Mouse (Mus musculus): ENCODE data around the gene Shroom4. TPM values are rescaled to one million over a fixed set of nuclear protein-coding genes. Genes with fewer than 3 reads are reported as not detected.

Shroom4 gene
- polyA plus RNA-seq, 1 experiment from 2014 or later, result 5.3 TPM

DNA sequence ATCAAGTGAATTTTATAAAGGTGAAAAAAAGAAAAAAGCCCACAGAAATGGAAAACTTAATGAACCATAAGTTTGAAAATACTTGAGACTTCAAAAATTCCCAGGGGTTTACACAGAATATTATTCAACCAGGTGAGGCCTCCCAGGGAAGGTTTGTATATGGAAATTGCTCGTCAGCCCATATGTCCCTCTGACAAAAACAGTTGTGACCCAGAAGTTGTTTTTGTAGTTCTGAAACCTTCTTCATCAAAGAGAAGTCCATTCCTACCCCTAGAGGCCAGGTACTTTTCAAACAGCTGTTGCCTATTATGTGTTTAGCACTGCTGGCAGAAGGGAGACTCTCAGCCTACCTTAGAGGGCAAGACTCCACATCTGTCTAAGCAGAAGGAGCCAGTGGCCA is 165.4 kb downstream of the Shroom4 start:
- no peak for ATAC-seq (ENCODE audit: insufficient number of reproducible peaks, insufficient read depth, low FRiP score, low read depth)
- WGBS, result 87% methylated on average over 1 of the region's 1 CpGs
- Histone ChIP-seq H3K4me2 (ENCODE audit: low read length) (no peak overlapping the region), H3K4me3 (ENCODE audit: control insufficient read depth in 1 of 2, insufficient read depth in 1 of 2, low read depth in 1 of 2, low read length in 2 of 2) (no peak overlapping the region), H3K9me3 (ENCODE audit: control insufficient read depth, low read length) (no peaks in the 10 kb centered on the region), H3K36me3 (ENCODE audit: control insufficient read depth, insufficient read depth, low read length) (no peaks in the 10 kb centered on the region), H3K27ac (replicated peaks in 1 of 2; ENCODE audit: control insufficient read depth in 1 of 2, insufficient read depth in 1 of 2, low read depth in 2 of 2, low read length in 2 of 2) (no peak overlapping the region), H3K4me1 (ENCODE audit: control insufficient read depth in 2 of 2, insufficient read depth in 2 of 2, low read length in 2 of 2) (no peaks in the 10 kb centered on the region), H3K9ac (ENCODE audit: low read length) (no peak overlapping the region), H3K27me3 (ENCODE audit: control insufficient read depth, insufficient read depth, low read length) (no peaks in the 10 kb centered on the region)

DNA sequence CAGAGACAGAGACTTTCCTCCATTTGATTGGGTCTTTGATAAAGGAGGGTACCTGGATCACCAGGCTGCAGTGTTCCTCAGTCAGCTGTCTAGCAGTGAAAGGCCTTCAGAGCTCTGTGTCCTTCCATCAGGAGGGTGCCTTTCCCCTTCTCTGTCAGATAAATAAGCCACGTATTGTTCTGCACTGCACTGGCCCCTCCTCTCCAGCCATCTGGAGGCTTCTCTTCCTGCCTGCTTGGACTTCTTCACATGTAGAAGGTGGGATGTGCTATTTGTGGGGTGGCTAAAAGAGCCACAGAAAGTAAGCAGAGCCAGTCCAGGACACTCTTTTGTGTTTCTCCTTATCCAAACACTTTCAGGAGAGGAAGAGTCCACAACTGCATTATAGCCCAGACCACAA is 174.9 kb downstream of the Shroom4 start:
- 22% methylated on average over 1 of the region's 1 CpGs for WGBS
- Histone ChIP-seq H3K36me3 (ENCODE audit: control insufficient read depth, insufficient read depth, low read length) (no peaks in the 10 kb centered on the region), H3K27ac (replicated peaks in 1 of 2; ENCODE audit: control insufficient read depth in 1 of 2, insufficient read depth in 1 of 2, low read depth in 2 of 2, low read length in 2 of 2) (0 out of 4 replicates have a peak overlapping the region, but pooled peaks of 1 of the 2 experiments have one; percentile 33), H3K9me3 (ENCODE audit: control insufficient read depth, low read length) (no peaks in the 10 kb centered on the region), H3K4me3 (ENCODE audit: control insufficient read depth in 1 of 2, insufficient read depth in 1 of 2, low read depth in 1 of 2, low read length in 2 of 2) (no peak overlapping the region), H3K27me3 (ENCODE audit: control insufficient read depth, insufficient read depth, low read length) (no peaks in the 10 kb centered on the region), H3K9ac (ENCODE audit: low read length) (no peak overlapping the region), H3K4me1 (ENCODE audit: control insufficient read depth in 2 of 2, insufficient read depth in 2 of 2, low read length in 2 of 2) (no peaks in the 10 kb centered on the region), H3K4me2 (ENCODE audit: low read length) (no peak overlapping the region)
- no peak for ATAC-seq (ENCODE audit: insufficient number of reproducible peaks, insufficient read depth, low FRiP score, low read depth)

GRCm38 (mm10) chrX:6577001-6577400 is 177.3 kb downstream of the Shroom4 start:
- ATAC-seq (ENCODE audit: insufficient number of reproducible peaks, insufficient read depth, low FRiP score, low read depth), result 0 out of 2 replicates have a peak, but pooled peaks have one; percentile 35
- H3K9ac ChIP-seq (ENCODE audit: low read length), result no peak overlapping the region
- WGBS, result 39% methylated on average over 7 of the region's 7 CpGs
- no peaks in the 10 kb centered on the region for H3K27me3 ChIP-seq (ENCODE audit: control insufficient read depth, insufficient read depth, low read length)
- no peaks in the 10 kb centered on the region for H3K9me3 ChIP-seq (ENCODE audit: control insufficient read depth, low read length)
- H3K27ac ChIP-seq (replicated peaks in 1 of 2; ENCODE audit: control insufficient read depth in 1 of 2, insufficient read depth in 1 of 2, low read depth in 2 of 2, low read length in 2 of 2), result no peak overlapping the region
- H3K4me2 ChIP-seq (ENCODE audit: low read length), result peak overlapping the region; percentile 11; the same call in 1 of the 2 replicates
- H3K4me3 ChIP-seq (ENCODE audit: control insufficient read depth in 1 of 2, insufficient read depth in 1 of 2, low read depth in 1 of 2, low read length in 2 of 2), result peak overlapping the region; percentile 13 to 17; a peak in 3 of 4 replicates
- no peaks in the 10 kb centered on the region for H3K4me1 ChIP-seq (ENCODE audit: control insufficient read depth in 2 of 2, insufficient read depth in 2 of 2, low read length in 2 of 2)
- H3K36me3 ChIP-seq (ENCODE audit: control insufficient read depth, insufficient read depth, low read length), result no peaks in the 10 kb centered on the region

GRCm38 (mm10) chrX:6580671-6581070 is 181.0 kb downstream of the Shroom4 start:
- H3K27ac ChIP-seq (replicated peaks in 1 of 2; ENCODE audit: control insufficient read depth in 1 of 2, insufficient read depth in 1 of 2, low read depth in 2 of 2, low read length in 2 of 2), result peak overlapping the region; percentile 19 to 39; a peak in 1 of 4 replicates
- no peak overlapping the region for H3K4me2 ChIP-seq (ENCODE audit: low read length)
- WGBS, result 60% methylated on average over 6 of the region's 6 CpGs
- H3K36me3 ChIP-seq (ENCODE audit: control insufficient read depth, insufficient read depth, low read length), result no peaks in the 10 kb centered on the region
- no peak for ATAC-seq (ENCODE audit: insufficient number of reproducible peaks, insufficient read depth, low FRiP score, low read depth)
- H3K9me3 ChIP-seq (ENCODE audit: control insufficient read depth, low read length), result no peaks in the 10 kb centered on the region
- H3K4me3 ChIP-seq (ENCODE audit: control insufficient read depth in 1 of 2, insufficient read depth in 1 of 2, low read depth in 1 of 2, low read length in 2 of 2), result no peak overlapping the region
- no peaks in the 10 kb centered on the region for H3K4me1 ChIP-seq (ENCODE audit: control insufficient read depth in 2 of 2, insufficient read depth in 2 of 2, low read length in 2 of 2)
- H3K9ac ChIP-seq (ENCODE audit: low read length), result no peak overlapping the region
- no peaks in the 10 kb centered on the region for H3K27me3 ChIP-seq (ENCODE audit: control insufficient read depth, insufficient read depth, low read length)

DNA sequence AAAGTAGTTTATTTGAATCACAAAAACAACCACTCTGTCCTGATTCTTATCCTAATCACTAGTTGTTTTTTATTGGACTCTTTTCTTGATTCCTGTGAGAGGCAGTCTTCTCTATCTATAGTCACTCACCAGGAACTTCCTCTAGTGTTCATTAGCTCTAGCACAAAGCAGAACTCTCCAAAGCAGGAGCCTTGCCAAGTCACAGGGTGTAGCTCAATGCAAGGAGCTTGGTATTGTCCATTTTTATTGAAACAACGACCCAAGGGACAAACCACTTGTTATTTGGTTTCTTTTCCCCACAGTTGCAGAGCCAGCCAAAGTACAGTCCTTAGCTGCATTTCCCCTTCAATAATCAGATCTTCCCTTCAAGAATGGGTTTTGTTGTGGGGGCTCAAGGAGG is 181.5 kb downstream of the Shroom4 start:
- no peak for ATAC-seq (ENCODE audit: insufficient number of reproducible peaks, insufficient read depth, low FRiP score, low read depth)
- no peaks in the 10 kb centered on the region for H3K4me1 ChIP-seq (ENCODE audit: control insufficient read depth in 2 of 2, insufficient read depth in 2 of 2, low read length in 2 of 2)
- H3K27me3 ChIP-seq (ENCODE audit: control insufficient read depth, insufficient read depth, low read length), result no peaks in the 10 kb centered on the region
- WGBS, result 63% methylated on average over 1 of the region's 1 CpGs
- no peaks in the 10 kb centered on the region for H3K36me3 ChIP-seq (ENCODE audit: control insufficient read depth, insufficient read depth, low read length)
- H3K9me3 ChIP-seq (ENCODE audit: control insufficient read depth, low read length), result no peaks in the 10 kb centered on the region
- H3K9ac ChIP-seq (ENCODE audit: low read length), result no peak overlapping the region
- no peak overlapping the region for H3K4me3 ChIP-seq (ENCODE audit: control insufficient read depth in 1 of 2, insufficient read depth in 1 of 2, low read depth in 1 of 2, low read length in 2 of 2)
- H3K27ac ChIP-seq (replicated peaks in 1 of 2; ENCODE audit: control insufficient read depth in 1 of 2, insufficient read depth in 1 of 2, low read depth in 2 of 2, low read length in 2 of 2), result peak overlapping the region in 1 of 2 experiments; percentile 24; a peak in 1 of 4 replicates
- no peak overlapping the region for H3K4me2 ChIP-seq (ENCODE audit: low read length)

DNA sequence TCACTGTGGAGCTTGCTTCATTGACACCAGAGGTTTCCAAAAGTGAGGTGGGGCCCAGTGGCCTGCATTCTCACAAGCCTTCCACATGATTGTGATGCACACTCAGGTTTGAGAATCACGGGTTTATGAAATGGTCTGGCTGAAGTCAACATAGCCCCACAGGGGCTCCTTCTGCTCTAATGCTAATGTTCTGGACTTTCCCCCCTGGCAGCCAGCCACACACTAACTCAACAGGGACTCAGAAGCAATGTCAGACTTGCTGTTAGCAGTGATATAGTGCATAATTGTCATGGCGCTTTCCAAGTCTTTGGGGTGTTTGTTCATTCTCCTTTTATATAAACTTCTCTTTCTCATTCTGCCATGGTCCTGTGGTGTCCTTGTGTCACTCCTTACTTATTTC is 183.0 kb downstream of the Shroom4 start:
- H3K27me3 ChIP-seq (ENCODE audit: control insufficient read depth, insufficient read depth, low read length), result no peaks in the 10 kb centered on the region
- H3K9me3 ChIP-seq (ENCODE audit: control insufficient read depth, low read length), result no peaks in the 10 kb centered on the region
- no peak overlapping the region for H3K9ac ChIP-seq (ENCODE audit: low read length)
- H3K27ac ChIP-seq (replicated peaks in 1 of 2; ENCODE audit: control insufficient read depth in 1 of 2, insufficient read depth in 1 of 2, low read depth in 2 of 2, low read length in 2 of 2), result no peak overlapping the region
- no peak for ATAC-seq (ENCODE audit: insufficient number of reproducible peaks, insufficient read depth, low FRiP score, low read depth)
- H3K4me1 ChIP-seq (ENCODE audit: control insufficient read depth in 2 of 2, insufficient read depth in 2 of 2, low read length in 2 of 2), result no peaks in the 10 kb centered on the region
- WGBS, result 87% methylated on average over 2 of the region's 2 CpGs
- H3K4me3 ChIP-seq (ENCODE audit: control insufficient read depth in 1 of 2, insufficient read depth in 1 of 2, low read depth in 1 of 2, low read length in 2 of 2), result no peak overlapping the region
- no peak overlapping the region for H3K4me2 ChIP-seq (ENCODE audit: low read length)
- no peaks in the 10 kb centered on the region for H3K36me3 ChIP-seq (ENCODE audit: control insufficient read depth, insufficient read depth, low read length)

DNA sequence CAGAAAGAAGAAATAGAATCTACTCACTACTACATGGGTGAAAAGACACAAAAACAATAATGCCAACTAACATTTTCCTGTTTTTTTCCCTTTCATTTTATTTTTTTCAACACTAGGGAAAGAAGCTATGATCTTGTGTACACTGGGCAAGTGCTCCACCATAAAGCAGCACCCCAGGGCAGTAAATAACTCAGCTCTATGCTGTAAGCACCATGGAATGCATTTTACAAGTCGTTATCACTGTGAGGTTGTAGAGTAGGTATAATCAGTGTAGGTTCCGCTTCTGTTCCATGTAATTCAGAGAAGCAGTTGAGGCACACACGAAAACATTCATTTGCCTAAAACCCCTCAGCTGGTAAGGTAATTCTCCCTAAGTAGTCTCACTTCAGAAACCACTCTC is 194.5 kb downstream of the Shroom4 start:
- Histone ChIP-seq H3K27ac (replicated peaks in 1 of 2; ENCODE audit: control insufficient read depth in 1 of 2, insufficient read depth in 1 of 2, low read depth in 2 of 2, low read length in 2 of 2) (no peak overlapping the region), H3K36me3 (ENCODE audit: control insufficient read depth, insufficient read depth, low read length) (no peaks in the 10 kb centered on the region), H3K4me1 (ENCODE audit: control insufficient read depth in 2 of 2, insufficient read depth in 2 of 2, low read length in 2 of 2) (no peaks in the 10 kb centered on the region), H3K4me2 (ENCODE audit: low read length) (no peak overlapping the region), H3K9ac (ENCODE audit: low read length) (no peak overlapping the region), H3K9me3 (ENCODE audit: control insufficient read depth, low read length) (no peaks in the 10 kb centered on the region), H3K27me3 (ENCODE audit: control insufficient read depth, insufficient read depth, low read length) (no peaks in the 10 kb centered on the region), H3K4me3 (ENCODE audit: control insufficient read depth in 1 of 2, insufficient read depth in 1 of 2, low read depth in 1 of 2, low read length in 2 of 2) (no peak overlapping the region)
- 61% methylated on average over 3 of the region's 3 CpGs for WGBS
- no peak for ATAC-seq (ENCODE audit: insufficient number of reproducible peaks, insufficient read depth, low FRiP score, low read depth)

DNA sequence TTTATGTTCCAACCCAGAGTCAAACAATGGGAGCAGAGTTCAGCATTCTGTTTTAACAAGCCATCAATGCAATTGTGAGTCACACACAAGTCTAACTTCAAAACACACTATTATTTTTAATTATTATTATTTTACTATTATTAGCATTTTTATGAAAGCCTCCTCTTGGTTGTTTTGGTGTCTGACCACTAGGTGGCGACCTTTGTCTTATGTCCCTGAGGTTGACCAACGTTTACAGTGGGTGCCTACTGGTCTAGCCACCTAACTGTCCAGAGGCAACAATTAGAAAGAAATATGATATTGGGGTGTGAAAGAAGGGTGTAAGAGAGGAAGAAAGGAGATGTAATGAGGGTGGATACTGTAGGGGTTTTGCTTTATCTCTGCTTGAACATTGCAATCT is 254.4 kb downstream of the Shroom4 start:
- Histone ChIP-seq H3K36me3 (ENCODE audit: control insufficient read depth, insufficient read depth, low read length) (no peaks in the 10 kb centered on the region), H3K4me3 (ENCODE audit: control insufficient read depth in 1 of 2, insufficient read depth in 1 of 2, low read depth in 1 of 2, low read length in 2 of 2) (no peak overlapping the region), H3K4me1 (ENCODE audit: control insufficient read depth in 2 of 2, insufficient read depth in 2 of 2, low read length in 2 of 2) (no peaks in the 10 kb centered on the region), H3K27ac (replicated peaks in 1 of 2; ENCODE audit: control insufficient read depth in 1 of 2, insufficient read depth in 1 of 2, low read depth in 2 of 2, low read length in 2 of 2) (no peak overlapping the region), H3K9me3 (ENCODE audit: control insufficient read depth, low read length) (no peaks in the 10 kb centered on the region), H3K27me3 (ENCODE audit: control insufficient read depth, insufficient read depth, low read length) (no peaks in the 10 kb centered on the region), H3K9ac (ENCODE audit: low read length) (no peak overlapping the region), H3K4me2 (ENCODE audit: low read length) (no peak overlapping the region)
- 8% methylated on average over 2 of the region's 2 CpGs for WGBS
- no peak for ATAC-seq (ENCODE audit: insufficient number of reproducible peaks, insufficient read depth, low FRiP score, low read depth)
